Mouse (Mus musculus): ENCODE measurements around the gene Cdc27.

Gene Cdc27

GRCm38 (mm10) chr11:104550406-104550974 lies at the start of gene Cdc27, which contains the start of gene Myl4:
TSS of gene Cdc27 (minus strand) at chr11:104550620.
TSS of gene Myl4 (plus strand) at chr11:104550663.
- DNase-seq (ENCODE audit: low read depth in 1 of 2, low spot score in 2 of 2), result peak; percentile 94 to 97

GRCm38 (mm10) chr11:104599265-104599945 lies 49.0 kb upstream of the Cdc27 start:
- DNase-seq (ENCODE audit: low read depth in 1 of 2, low spot score in 2 of 2), result no peak

- no peak for DNase-seq (ENCODE audit: low read depth in 1 of 2, low spot score in 2 of 2)
Observed at GRCm38 (mm10) chr11:104596365-104596764, 45.9 kb upstream of the Cdc27 start.

- DNase-seq (ENCODE audit: low read depth in 1 of 2, low spot score in 2 of 2), result no peak
Observed at GRCm38 (mm10) chr11:104592066-104592835, 41.8 kb upstream of the Cdc27 start.

GRCm38 (mm10) chr11:104590148-104590547 lies 39.7 kb upstream of the Cdc27 start:
- peak in 1 of 2 experiments; percentile 49 for DNase-seq (ENCODE audit: low read depth in 1 of 2, low spot score in 2 of 2)

- no peak for DNase-seq (ENCODE audit: low read depth in 1 of 2, low spot score in 2 of 2)
Observed at GRCm38 (mm10) chr11:104589570-104589969, 39.1 kb upstream of the Cdc27 start.

- no peak for DNase-seq (ENCODE audit: low read depth in 1 of 2, low spot score in 2 of 2)
Observed at GRCm38 (mm10) chr11:104588513-104588912, 38.1 kb upstream of the Cdc27 start.

GRCm38 (mm10) chr11:104587904-104588303 lies 37.5 kb upstream of the Cdc27 start:
- DNase-seq (ENCODE audit: low read depth in 1 of 2, low spot score in 2 of 2), result no peak

GRCm38 (mm10) chr11:104585495-104585894 lies 35.1 kb upstream of the Cdc27 start:
- DNase-seq (ENCODE audit: low read depth in 1 of 2, low spot score in 2 of 2), result no peak

GRCm38 (mm10) chr11:104582630-104583364 lies 32.4 kb upstream of the Cdc27 start:
- DNase-seq (ENCODE audit: low read depth in 1 of 2, low spot score in 2 of 2), result no peak

- no peak for DNase-seq (ENCODE audit: low read depth in 1 of 2, low spot score in 2 of 2)
Observed at GRCm38 (mm10) chr11:104582308-104582606, 31.8 kb upstream of the Cdc27 start.

GRCm38 (mm10) chr11:104581446-104582307 lies 31.3 kb upstream of the Cdc27 start:
- no peak for DNase-seq (ENCODE audit: low read depth in 1 of 2, low spot score in 2 of 2)

- DNase-seq (ENCODE audit: low read depth in 1 of 2, low spot score in 2 of 2), result no peak
Observed at GRCm38 (mm10) chr11:104580606-104581005, 30.2 kb upstream of the Cdc27 start.

- DNase-seq (ENCODE audit: low read depth in 1 of 2, low spot score in 2 of 2), result no peak
Observed at GRCm38 (mm10) chr11:104580091-104580490, 29.7 kb upstream of the Cdc27 start.

- no peak for DNase-seq (ENCODE audit: low read depth in 1 of 2, low spot score in 2 of 2)
Observed at GRCm38 (mm10) chr11:104579575-104579974, 29.2 kb upstream of the Cdc27 start.

- no peak for DNase-seq (ENCODE audit: low read depth in 1 of 2, low spot score in 2 of 2)
Observed at GRCm38 (mm10) chr11:104579084-104579483, 28.7 kb upstream of the Cdc27 start.

GRCm38 (mm10) chr11:104578074-104578473 lies 27.7 kb upstream of the Cdc27 start:
- no peak for DNase-seq (ENCODE audit: low read depth in 1 of 2, low spot score in 2 of 2)

- no peak for DNase-seq (ENCODE audit: low read depth in 1 of 2, low spot score in 2 of 2)
Observed at GRCm38 (mm10) chr11:104576772-104577612, 26.6 kb upstream of the Cdc27 start.

- no peak for DNase-seq (ENCODE audit: low read depth in 1 of 2, low spot score in 2 of 2)
Observed at GRCm38 (mm10) chr11:104572566-104572965, 22.1 kb upstream of the Cdc27 start.

- DNase-seq (ENCODE audit: low read depth in 1 of 2, low spot score in 2 of 2), result no peak
Observed at GRCm38 (mm10) chr11:104572091-104572490, 21.7 kb upstream of the Cdc27 start.

Measured in monocyte, adult 2 months (primary cell).